Mouse (Mus musculus): ENCODE data around the gene Nfia. TPM values are rescaled to one million over a fixed set of nuclear protein-coding genes. Genes with fewer than 3 reads are reported as not detected.

The Nfia gene
- polyA plus RNA-seq, 1 experiment from 2014 or later: 54.3 TPM

DNA sequence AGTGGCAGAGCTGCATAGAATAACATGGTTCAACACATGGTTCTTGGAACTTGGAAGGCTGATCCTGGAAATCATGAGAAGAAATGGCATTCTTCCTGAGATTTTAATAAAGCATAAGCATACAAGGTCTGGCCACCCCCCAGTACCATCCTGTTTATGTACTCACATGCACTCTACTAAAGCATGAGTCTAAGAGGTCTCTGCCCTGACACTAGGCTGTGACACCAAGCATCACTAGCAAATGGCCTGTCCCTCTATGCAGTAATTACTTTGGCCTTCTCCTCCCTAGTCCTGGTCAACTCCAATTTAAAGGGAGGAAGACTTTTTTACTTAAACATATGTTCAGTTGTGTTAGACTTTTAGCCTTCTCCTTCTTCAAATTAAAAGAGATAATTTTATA lies 285.6 kb downstream of the Nfia start:
- Histone ChIP-seq H3K36me3 (ENCODE audit: control insufficient read depth, insufficient read depth, low read length) (peaks cover 14% of the 10 kb centered on the region), H3K4me2 (ENCODE audit: low read length) (no peak overlapping the region), H3K9ac (ENCODE audit: low read length) (no peak overlapping the region), H3K4me1 (ENCODE audit: control insufficient read depth in 2 of 2, insufficient read depth in 2 of 2, low read length in 2 of 2) (peaks cover 0 to 5% of the 10 kb centered on the region in 2 experiments; a peak in 2 of 4 replicates), H3K27me3 (ENCODE audit: control insufficient read depth, insufficient read depth, low read length) (no peaks in the 10 kb centered on the region), H3K9me3 (ENCODE audit: control insufficient read depth, low read length) (no peaks in the 10 kb centered on the region), H3K27ac (replicated peaks in 1 of 2; ENCODE audit: control insufficient read depth in 1 of 2, insufficient read depth in 1 of 2, low read depth in 2 of 2, low read length in 2 of 2) (no peak overlapping the region), H3K4me3 (ENCODE audit: control insufficient read depth in 1 of 2, insufficient read depth in 1 of 2, low read depth in 1 of 2, low read length in 2 of 2) (no peak overlapping the region)
- ATAC-seq (ENCODE audit: insufficient number of reproducible peaks, insufficient read depth, low FRiP score, low read depth): no peak

GRCm38 (mm10) chr4:98060601-98061000 lies 288.1 kb downstream of the Nfia start:
- Histone ChIP-seq H3K4me1 (ENCODE audit: control insufficient read depth in 2 of 2, insufficient read depth in 2 of 2, low read length in 2 of 2) (peaks cover 0 to 5% of the 10 kb centered on the region in 2 experiments; a peak in 1 of 4 replicates), H3K9ac (ENCODE audit: low read length) (no peak overlapping the region), H3K4me2 (ENCODE audit: low read length) (no peak overlapping the region), H3K4me3 (ENCODE audit: control insufficient read depth in 1 of 2, insufficient read depth in 1 of 2, low read depth in 1 of 2, low read length in 2 of 2) (no peak overlapping the region), H3K27ac (replicated peaks in 1 of 2; ENCODE audit: control insufficient read depth in 1 of 2, insufficient read depth in 1 of 2, low read depth in 2 of 2, low read length in 2 of 2) (no peak overlapping the region), H3K9me3 (ENCODE audit: control insufficient read depth, low read length) (no peaks in the 10 kb centered on the region), H3K27me3 (ENCODE audit: control insufficient read depth, insufficient read depth, low read length) (no peaks in the 10 kb centered on the region), H3K36me3 (ENCODE audit: control insufficient read depth, insufficient read depth, low read length) (peaks cover 27% of the 10 kb centered on the region)
- ATAC-seq (ENCODE audit: insufficient number of reproducible peaks, insufficient read depth, low FRiP score, low read depth): no peak
- 37% methylated on average over 1 of the region's 1 CpGs for WGBS

GRCm38 (mm10) chr4:98061086-98061485 lies 288.6 kb downstream of the Nfia start:
- Histone ChIP-seq H3K27me3 (ENCODE audit: control insufficient read depth, insufficient read depth, low read length) (no peaks in the 10 kb centered on the region), H3K4me2 (ENCODE audit: low read length) (no peak overlapping the region), H3K9me3 (ENCODE audit: control insufficient read depth, low read length) (no peaks in the 10 kb centered on the region), H3K4me1 (ENCODE audit: control insufficient read depth in 2 of 2, insufficient read depth in 2 of 2, low read length in 2 of 2) (peaks cover 0 to 5% of the 10 kb centered on the region in 2 experiments; a peak in 1 of 4 replicates), H3K36me3 (ENCODE audit: control insufficient read depth, insufficient read depth, low read length) (peaks cover 32% of the 10 kb centered on the region), H3K27ac (replicated peaks in 1 of 2; ENCODE audit: control insufficient read depth in 1 of 2, insufficient read depth in 1 of 2, low read depth in 2 of 2, low read length in 2 of 2) (no peak overlapping the region), H3K4me3 (ENCODE audit: control insufficient read depth in 1 of 2, insufficient read depth in 1 of 2, low read depth in 1 of 2, low read length in 2 of 2) (no peak overlapping the region), H3K9ac (ENCODE audit: low read length) (no peak overlapping the region)
- WGBS: 15% methylated on average over 1 of the region's 1 CpGs
- no peak for ATAC-seq (ENCODE audit: insufficient number of reproducible peaks, insufficient read depth, low FRiP score, low read depth)

DNA sequence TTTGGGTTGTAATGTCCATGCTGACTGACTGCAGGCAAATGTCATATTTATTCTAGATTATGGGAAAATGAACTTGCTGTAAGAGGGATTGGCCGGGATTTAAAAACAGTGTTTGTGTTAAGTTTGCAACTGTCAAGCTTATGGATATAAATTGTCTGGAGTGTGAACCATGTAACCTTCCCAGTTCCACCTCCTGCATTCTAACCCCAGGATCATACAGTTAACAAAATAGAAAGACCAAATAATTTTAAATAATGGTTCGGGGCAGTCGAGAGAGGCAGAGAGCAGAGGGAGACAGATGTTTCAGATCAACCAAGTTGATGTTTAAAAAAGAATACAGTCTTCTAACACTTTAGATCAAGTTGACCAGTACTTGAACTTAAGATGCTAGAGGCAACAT lies 290.7 kb downstream of the Nfia start:
- H3K27me3 ChIP-seq (ENCODE audit: control insufficient read depth, insufficient read depth, low read length): no peaks in the 10 kb centered on the region
- H3K9me3 ChIP-seq (ENCODE audit: control insufficient read depth, low read length): no peaks in the 10 kb centered on the region
- no peak for ATAC-seq (ENCODE audit: insufficient number of reproducible peaks, insufficient read depth, low FRiP score, low read depth)
- H3K4me3 ChIP-seq (ENCODE audit: control insufficient read depth in 1 of 2, insufficient read depth in 1 of 2, low read depth in 1 of 2, low read length in 2 of 2): no peak overlapping the region
- H3K27ac ChIP-seq (replicated peaks in 1 of 2; ENCODE audit: control insufficient read depth in 1 of 2, insufficient read depth in 1 of 2, low read depth in 2 of 2, low read length in 2 of 2): no peak overlapping the region
- H3K4me2 ChIP-seq (ENCODE audit: low read length): no peak overlapping the region
- 85% methylated on average over 3 of the region's 3 CpGs for WGBS
- H3K9ac ChIP-seq (ENCODE audit: low read length): no peak overlapping the region
- H3K4me1 ChIP-seq (ENCODE audit: control insufficient read depth in 2 of 2, insufficient read depth in 2 of 2, low read length in 2 of 2): peaks cover 0 to 5% of the 10 kb centered on the region in 2 experiments; a peak in 1 of 4 replicates
- H3K36me3 ChIP-seq (ENCODE audit: control insufficient read depth, insufficient read depth, low read length): peaks cover 46% of the 10 kb centered on the region

GRCm38 (mm10) chr4:98076106-98076505 lies 303.6 kb downstream of the Nfia start:
- WGBS: 58% methylated on average over 7 of the region's 7 CpGs
- Histone ChIP-seq H3K4me2 (ENCODE audit: low read length) (no peak overlapping the region), H3K36me3 (ENCODE audit: control insufficient read depth, insufficient read depth, low read length) (peaks cover 13% of the 10 kb centered on the region), H3K4me3 (ENCODE audit: control insufficient read depth in 1 of 2, insufficient read depth in 1 of 2, low read depth in 1 of 2, low read length in 2 of 2) (no peak overlapping the region), H3K27me3 (ENCODE audit: control insufficient read depth, insufficient read depth, low read length) (no peaks in the 10 kb centered on the region), H3K9ac (ENCODE audit: low read length) (no peak overlapping the region), H3K27ac (replicated peaks in 1 of 2; ENCODE audit: control insufficient read depth in 1 of 2, insufficient read depth in 1 of 2, low read depth in 2 of 2, low read length in 2 of 2) (peak overlapping the region in 1 of 2 experiments; percentile 42; a peak in 1 of 4 replicates), H3K4me1 (ENCODE audit: control insufficient read depth in 2 of 2, insufficient read depth in 2 of 2, low read length in 2 of 2) (peaks cover 2 to 25% of the 10 kb centered on the region in 2 experiments; a peak in 3 of 4 replicates), H3K9me3 (ENCODE audit: control insufficient read depth, low read length) (no peaks in the 10 kb centered on the region)
- ATAC-seq (ENCODE audit: insufficient number of reproducible peaks, insufficient read depth, low FRiP score, low read depth): no peak

GRCm38 (mm10) chr4:98076624-98077023 lies 304.1 kb downstream of the Nfia start:
- H3K4me3 ChIP-seq (ENCODE audit: control insufficient read depth in 1 of 2, insufficient read depth in 1 of 2, low read depth in 1 of 2, low read length in 2 of 2): no peak overlapping the region
- ATAC-seq (ENCODE audit: insufficient number of reproducible peaks, insufficient read depth, low FRiP score, low read depth): no peak
- peak overlapping the region; percentile 42 to 44; a peak in 2 of 4 replicates for H3K27ac ChIP-seq (replicated peaks in 1 of 2; ENCODE audit: control insufficient read depth in 1 of 2, insufficient read depth in 1 of 2, low read depth in 2 of 2, low read length in 2 of 2)
- 43% methylated on average over 7 of the region's 7 CpGs for WGBS
- H3K36me3 ChIP-seq (ENCODE audit: control insufficient read depth, insufficient read depth, low read length): peaks cover 17% of the 10 kb centered on the region
- H3K4me1 ChIP-seq (ENCODE audit: control insufficient read depth in 2 of 2, insufficient read depth in 2 of 2, low read length in 2 of 2): peaks cover 2 to 28% of the 10 kb centered on the region in 2 experiments; a peak in 3 of 4 replicates
- H3K27me3 ChIP-seq (ENCODE audit: control insufficient read depth, insufficient read depth, low read length): no peaks in the 10 kb centered on the region
- no peak overlapping the region for H3K4me2 ChIP-seq (ENCODE audit: low read length)
- H3K9ac ChIP-seq (ENCODE audit: low read length): no peak overlapping the region
- no peaks in the 10 kb centered on the region for H3K9me3 ChIP-seq (ENCODE audit: control insufficient read depth, low read length)

GRCm38 (mm10) chr4:98080586-98080985 lies 308.1 kb downstream of the Nfia start:
- no peaks in the 10 kb centered on the region for H3K27me3 ChIP-seq (ENCODE audit: control insufficient read depth, insufficient read depth, low read length)
- H3K9me3 ChIP-seq (ENCODE audit: control insufficient read depth, low read length): no peaks in the 10 kb centered on the region
- no peak for ATAC-seq (ENCODE audit: insufficient number of reproducible peaks, insufficient read depth, low FRiP score, low read depth)
- no peak overlapping the region; a peak in 1 of 4 replicates for H3K27ac ChIP-seq (replicated peaks in 1 of 2; ENCODE audit: control insufficient read depth in 1 of 2, insufficient read depth in 1 of 2, low read depth in 2 of 2, low read length in 2 of 2)
- no peak overlapping the region for H3K9ac ChIP-seq (ENCODE audit: low read length)
- 41% methylated on average over 1 of the region's 1 CpGs for WGBS
- peaks cover 21% of the 10 kb centered on the region for H3K36me3 ChIP-seq (ENCODE audit: control insufficient read depth, insufficient read depth, low read length)
- no peak overlapping the region for H3K4me2 ChIP-seq (ENCODE audit: low read length)
- no peak overlapping the region for H3K4me3 ChIP-seq (ENCODE audit: control insufficient read depth in 1 of 2, insufficient read depth in 1 of 2, low read depth in 1 of 2, low read length in 2 of 2)
- peaks cover 6 to 40% of the 10 kb centered on the region in 2 experiments; a peak in 3 of 4 replicates for H3K4me1 ChIP-seq (ENCODE audit: control insufficient read depth in 2 of 2, insufficient read depth in 2 of 2, low read length in 2 of 2)

- no peaks in the 10 kb centered on the region for H3K27me3 ChIP-seq (ENCODE audit: control insufficient read depth, insufficient read depth, low read length)
- WGBS: 63% methylated on average over 1 of the region's 1 CpGs
- H3K27ac ChIP-seq (replicated peaks in 1 of 2; ENCODE audit: control insufficient read depth in 1 of 2, insufficient read depth in 1 of 2, low read depth in 2 of 2, low read length in 2 of 2): 0 out of 4 replicates have a peak overlapping the region, but pooled peaks of 1 of the 2 experiments have one; percentile 24
- H3K9me3 ChIP-seq (ENCODE audit: control insufficient read depth, low read length): no peaks in the 10 kb centered on the region
- no peak for ATAC-seq (ENCODE audit: insufficient number of reproducible peaks, insufficient read depth, low FRiP score, low read depth)
- peaks cover 21% of the 10 kb centered on the region for H3K36me3 ChIP-seq (ENCODE audit: control insufficient read depth, insufficient read depth, low read length)
- H3K4me3 ChIP-seq (ENCODE audit: control insufficient read depth in 1 of 2, insufficient read depth in 1 of 2, low read depth in 1 of 2, low read length in 2 of 2): no peak overlapping the region
- no peak overlapping the region for H3K4me2 ChIP-seq (ENCODE audit: low read length)
- H3K4me1 ChIP-seq (ENCODE audit: control insufficient read depth in 2 of 2, insufficient read depth in 2 of 2, low read length in 2 of 2): peaks cover 7 to 32% of the 10 kb centered on the region in 2 experiments
- no peak overlapping the region for H3K9ac ChIP-seq (ENCODE audit: low read length)
Observed at GRCm38 (mm10) chr4:98081962-98082361, 309.4 kb downstream of the Nfia start.

Measured in heart, embryonic 14.5 days (tissue).